Mouse (Mus musculus) granulocyte monocyte progenitor cell, adult 5-6 weeks (primary cell): ENCODE measurements around the gene 4930451I11Rik. TPM values are rescaled to one million over a fixed set of nuclear protein-coding genes. Genes with fewer than 3 reads are reported as not detected.
A peak's percentile ranks its signal among the peaks of the same experiment; 100 is the strongest.

ENCODE experiments used
- ATAC-seq: replicated peaks from 2 replicates; pipeline ENCODE4 v1.8.0; 2016; ENCODE audit warnings: mild to moderate bottlenecking, moderate TSS enrichment, inconsistent platforms; ENCODE audit not compliant: poor library complexity, severe bottlenecking
- total RNA-seq, 2 experiments: library from RNA; stranded (forward) in 1 of 2; stranded (reverse) in 1 of 2; fragments of 200-712, 200-1000 nt in 1 of 2; fragments of >200 nt in 1 of 2; fragmentation: Nextera tagmentation in 1 of 2; gene quantifications; 2 replicates each; pipeline ENCODE4 v1.2.3; 2014 to 2017

4930451I11Rik gene
- not detected in 2 replicates for total RNA-seq (2014; fragmentation: Nextera tagmentation)
- total RNA-seq (2017) = not detected in 2 replicates

DNA sequence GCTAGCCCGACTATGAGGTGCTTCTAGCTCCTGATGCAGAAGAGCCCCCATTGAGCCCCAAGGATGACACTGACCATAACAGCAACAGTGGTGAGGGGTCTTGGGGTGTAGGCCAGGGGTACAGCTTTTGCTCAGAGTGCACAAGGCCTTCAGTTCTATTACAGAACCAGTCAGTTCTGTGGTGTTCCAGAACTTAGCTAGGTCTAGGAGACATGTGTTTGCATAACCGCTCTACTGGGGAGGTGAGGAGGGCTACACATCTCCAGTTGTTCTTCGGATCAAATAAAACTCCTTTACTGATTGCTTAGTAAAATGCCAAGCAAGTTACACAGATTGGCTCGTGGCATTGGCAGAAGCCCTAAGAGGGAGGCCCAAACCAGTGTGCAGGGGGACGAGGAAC, at the start of gene 4930451I11Rik:
4930451I11Rik (minus strand) TSS at position 101 of the 400 bp plus-strand sequence.
- ATAC-seq = no peak

DNA sequence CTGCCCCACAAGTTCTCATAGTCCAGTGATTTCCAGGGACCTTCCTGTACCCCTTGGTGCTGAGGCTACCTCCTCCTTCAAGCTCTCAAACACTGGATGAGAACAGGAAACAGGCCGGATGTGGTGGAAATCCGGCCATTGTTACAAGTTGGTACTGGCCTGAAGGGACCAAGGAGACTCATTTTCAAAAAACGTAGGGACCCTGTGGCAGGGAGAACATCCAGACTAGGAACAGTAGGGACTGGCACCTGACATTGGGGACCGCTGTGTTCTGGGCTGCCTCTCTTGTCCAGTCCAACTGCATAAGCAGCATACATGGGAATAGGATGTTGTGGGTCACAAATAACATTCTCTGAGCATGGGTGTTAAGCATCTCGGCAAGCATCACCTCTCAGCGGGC, 49.6 kb upstream of the 4930451I11Rik start:
- no peak for ATAC-seq

DNA sequence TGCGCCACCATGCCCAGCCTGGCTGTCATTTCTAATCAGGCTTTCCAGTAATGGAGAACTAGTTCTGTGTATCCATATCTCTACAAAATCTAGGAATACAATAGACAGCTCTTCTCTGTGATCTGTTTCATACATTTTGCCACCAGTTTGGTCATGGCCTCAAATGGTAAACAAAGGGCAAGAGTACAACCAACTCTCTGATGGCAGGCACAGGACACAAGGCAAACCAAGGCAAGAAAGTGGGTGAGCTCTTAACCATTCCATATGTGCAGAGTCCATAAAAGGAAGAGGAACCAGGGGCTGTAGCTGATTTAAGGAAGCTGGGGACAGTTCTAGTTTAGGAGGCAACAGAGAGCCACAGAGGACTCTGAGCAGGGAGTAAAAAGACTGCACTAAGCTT, 45.8 kb upstream of the 4930451I11Rik start:
- no peak for ATAC-seq

DNA sequence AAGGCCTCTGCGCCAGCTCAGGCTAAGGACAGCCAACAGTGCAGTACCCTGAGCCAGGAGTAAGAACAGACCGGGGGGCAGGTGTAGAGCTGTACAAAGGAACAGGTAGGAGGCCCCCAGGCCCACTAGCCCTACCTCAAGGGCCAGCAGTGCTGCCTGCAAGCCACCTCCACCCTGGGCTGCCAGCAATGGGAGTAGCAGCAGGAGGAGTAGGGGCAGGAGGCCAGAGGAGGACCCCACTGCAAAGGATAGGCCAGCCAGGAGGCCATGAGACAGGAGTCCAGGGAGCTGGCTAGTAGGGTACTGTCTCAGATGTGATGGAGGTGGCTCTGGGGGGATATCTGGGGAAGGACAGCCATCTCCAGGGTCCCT, 39.1 kb upstream of the 4930451I11Rik start:
- ATAC-seq = no peak

DNA sequence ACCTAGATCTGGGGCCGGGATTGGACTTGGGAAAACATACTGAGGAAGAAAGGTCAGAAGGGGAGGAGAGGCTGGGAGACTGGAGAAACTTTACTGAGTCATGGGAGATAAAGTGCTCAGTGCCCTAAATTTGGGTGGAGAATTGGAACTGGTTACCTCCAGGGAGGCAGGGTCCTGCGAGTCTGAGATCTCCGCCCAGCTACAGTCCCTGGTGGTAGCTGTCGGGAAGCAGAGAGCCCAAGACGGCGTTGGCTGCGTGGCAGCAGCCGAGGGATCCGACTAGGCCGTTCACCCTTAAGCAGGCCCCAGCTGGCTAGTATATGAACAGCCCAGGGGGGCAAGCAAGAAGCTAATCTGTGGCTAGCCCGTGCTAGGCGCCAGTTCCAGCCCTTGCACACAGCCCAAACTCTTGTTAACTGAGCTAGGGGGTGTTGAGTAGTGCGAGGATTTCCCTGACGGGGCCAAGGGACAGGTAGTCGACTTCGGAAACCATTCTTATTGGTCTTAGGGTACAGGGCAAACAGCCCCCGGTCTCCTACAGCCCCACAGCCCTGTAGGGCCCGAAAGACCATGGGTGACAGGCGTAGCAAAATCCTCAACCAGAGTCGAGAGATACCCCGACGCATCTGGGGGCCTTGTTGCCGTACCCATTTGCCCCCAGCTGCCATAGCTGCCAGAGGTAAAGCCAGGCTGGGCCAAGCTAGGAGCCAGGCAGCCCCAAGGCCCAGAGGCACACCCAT, 38.5 kb upstream of the 4930451I11Rik start:
- ATAC-seq = no peak

DNA sequence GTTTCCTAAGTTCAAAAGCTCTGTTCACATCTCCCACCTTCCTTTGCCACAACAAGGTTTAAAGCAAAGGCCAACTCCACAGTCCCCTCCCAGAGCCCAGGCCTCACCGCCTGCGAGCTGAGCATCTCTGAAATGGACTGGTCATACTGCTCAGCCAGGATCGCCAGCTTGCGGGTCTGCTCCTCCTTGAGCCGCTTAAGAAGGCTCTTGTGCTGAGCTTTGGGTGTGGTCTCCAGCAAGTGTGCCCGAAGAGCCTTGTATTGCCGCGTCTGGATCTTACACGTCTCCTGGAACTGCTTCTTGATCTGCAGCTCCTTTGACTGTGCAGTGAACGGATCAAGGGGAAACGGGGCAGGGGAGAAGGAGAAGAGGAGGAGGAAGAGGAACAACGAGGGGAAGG, 36.6 kb upstream of the 4930451I11Rik start:
- ATAC-seq = no peak

DNA sequence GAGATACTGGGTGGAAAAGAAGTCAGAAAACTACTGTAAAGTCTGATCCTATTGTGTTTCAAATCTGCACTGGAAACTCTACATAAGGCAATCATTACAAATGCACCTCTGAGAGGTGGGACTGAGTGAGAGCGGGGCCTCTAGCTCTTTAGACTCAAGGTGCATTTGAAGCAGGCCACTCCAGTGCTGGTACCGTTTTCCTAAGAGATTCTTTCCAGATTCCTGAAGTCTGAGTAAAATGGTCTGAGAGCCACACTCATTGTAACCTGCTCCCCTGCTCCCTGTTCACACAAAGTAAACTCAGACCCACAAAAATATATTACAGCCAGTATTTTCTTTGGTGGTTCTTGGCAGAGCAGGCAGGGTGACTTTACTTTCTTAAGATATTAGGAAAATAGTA, 36.1 kb upstream of the 4930451I11Rik start:
- ATAC-seq = no peak

DNA sequence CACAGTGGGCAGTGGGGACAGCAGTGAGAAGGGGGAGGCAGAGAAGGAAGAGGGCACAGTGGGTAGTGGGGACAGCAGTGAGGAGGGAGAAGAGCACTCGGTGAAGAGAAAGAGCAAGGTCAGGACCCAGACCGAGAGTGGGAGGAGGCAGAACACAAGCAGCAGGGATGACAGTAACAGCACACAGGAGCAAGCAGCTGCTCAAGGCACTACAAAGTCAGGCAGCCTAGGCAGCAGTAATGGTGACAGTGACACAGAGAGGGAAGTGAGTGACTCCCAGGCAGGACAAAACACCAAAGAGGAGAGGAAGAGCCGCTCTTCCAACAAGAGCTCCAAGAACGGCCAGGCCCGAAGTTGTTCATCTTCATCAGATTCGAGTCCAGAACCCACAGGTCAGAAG, 32.4 kb upstream of the 4930451I11Rik start:
- no peak for ATAC-seq

DNA sequence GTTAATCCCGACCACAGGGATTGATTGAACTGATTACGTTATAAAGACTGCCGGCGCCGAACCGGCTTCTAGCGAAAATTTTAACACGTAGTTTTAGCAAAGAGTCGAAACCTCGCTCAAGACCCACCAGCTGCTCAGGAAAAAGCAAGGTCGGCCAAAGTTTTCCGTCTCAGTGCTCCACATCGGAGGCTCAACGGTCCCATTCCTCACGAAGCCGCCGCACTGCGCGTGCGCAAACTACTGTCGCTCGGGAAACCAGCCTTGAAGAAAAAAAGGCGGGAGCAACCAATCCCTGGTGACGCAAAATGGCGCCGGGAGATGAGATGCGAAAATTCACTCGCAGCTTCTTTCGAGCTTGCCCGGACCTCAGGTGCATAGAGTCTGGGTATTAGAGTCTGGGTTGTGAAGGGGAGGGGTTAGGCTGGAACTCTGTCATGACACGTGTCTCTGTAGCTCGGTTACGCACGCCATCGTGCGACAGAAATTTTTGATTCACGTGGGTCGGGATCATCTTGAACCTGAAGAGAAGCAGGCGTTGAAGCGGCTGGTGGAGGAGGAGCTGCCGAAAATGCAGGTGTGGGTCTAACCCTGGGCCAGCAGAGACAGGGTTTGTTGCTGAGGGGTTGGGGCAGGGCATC, 30.8 kb upstream of the 4930451I11Rik start, which contains the start of gene Ino80e:
Ino80e (minus strand) TSS at position 231 of the 638 bp plus-strand sequence.
- ATAC-seq = peak; percentile 43

DNA sequence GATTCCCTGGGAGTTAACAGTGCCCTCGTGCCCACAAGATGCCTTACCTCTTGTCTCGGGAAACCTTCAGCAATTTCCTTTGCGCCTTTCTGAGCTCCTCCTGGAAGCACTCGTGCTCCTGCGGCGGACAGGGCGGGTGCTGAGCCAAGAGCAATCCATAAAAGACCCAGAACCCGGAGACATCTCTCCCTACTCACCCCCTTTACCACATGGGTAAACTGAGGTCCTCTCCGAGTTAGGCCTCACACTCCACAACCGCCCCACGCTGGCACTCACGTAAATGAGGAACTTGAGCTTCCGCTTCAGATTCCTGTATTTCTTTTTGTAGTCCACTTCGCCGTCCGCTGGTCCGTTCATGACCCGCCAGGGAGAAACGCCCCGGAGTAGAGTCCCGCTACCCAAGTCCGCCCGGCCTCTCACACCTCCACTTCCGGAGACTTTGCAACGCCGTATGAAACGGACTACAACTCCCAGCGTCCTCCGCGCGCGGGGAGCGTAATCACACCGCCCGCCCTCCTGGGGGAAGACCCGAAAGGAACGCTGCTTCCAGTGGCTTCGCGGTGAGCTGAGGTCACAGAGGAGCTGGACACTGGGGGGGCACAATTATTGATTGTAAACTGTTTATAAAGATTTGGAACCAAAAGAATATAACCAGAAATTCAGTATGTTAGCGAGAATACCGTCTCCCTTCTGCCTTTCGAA, 30.1 kb upstream of the 4930451I11Rik start, which contains the start of gene Hirip3:
Hirip3 (plus strand) TSS at position 544 of the 702 bp plus-strand sequence.
- peak; percentile 87 for ATAC-seq

DNA sequence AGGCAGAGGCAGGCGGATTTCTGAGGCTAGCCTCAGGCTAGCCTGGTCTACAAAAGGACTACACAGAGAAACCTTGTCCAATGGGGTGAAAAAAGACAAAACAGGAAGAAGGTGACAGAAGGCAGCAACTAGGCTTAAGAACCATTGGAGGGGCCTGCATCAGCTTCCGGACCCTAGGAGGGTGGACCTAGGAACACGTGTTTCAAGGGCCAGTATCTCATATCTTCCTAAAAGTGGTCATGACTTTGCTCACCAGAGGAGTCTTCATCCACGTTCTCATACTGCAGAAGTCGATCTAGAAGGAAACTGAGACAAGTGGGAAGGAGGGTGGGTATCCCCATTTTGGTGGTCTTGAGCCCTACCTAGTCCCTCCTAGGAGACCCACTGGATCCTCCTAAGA, 29.5 kb upstream of the 4930451I11Rik start:
- ATAC-seq = 0 out of 2 replicates have a peak, but pooled peaks have one; percentile 4

DNA sequence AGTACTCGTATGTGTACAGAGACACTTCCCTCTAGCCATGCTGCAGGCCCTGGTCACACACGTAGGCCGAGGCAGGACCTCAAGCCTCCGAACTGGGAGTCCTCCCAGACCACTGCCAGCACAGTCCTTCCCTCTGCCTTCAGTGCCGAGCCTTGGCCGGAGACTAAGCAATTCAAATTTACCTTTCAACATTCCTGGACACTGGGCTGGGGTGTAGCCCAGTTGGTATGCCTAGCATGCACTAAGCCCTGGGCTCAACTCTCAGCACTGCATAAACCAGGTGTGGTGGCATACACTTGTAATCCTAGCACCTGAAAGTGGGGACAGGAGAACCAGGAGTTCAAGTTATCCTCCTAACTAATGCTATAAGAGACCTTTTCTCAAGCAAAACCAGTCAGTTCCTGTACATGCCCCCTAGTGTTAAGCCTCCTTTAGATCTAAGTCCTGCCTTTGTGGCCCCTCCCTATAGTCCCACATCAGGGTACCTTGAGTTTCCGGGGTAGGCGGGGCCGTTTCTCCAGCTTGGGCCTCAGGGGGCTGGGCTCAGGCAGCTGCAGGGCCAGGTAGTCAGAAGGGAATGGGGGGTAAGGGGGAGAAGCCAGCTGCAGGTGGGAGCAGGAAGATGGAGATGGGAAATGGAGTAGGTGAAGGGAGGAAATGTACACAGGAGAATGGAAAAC, 25.4 kb upstream of the 4930451I11Rik start:
- no peak for ATAC-seq

DNA sequence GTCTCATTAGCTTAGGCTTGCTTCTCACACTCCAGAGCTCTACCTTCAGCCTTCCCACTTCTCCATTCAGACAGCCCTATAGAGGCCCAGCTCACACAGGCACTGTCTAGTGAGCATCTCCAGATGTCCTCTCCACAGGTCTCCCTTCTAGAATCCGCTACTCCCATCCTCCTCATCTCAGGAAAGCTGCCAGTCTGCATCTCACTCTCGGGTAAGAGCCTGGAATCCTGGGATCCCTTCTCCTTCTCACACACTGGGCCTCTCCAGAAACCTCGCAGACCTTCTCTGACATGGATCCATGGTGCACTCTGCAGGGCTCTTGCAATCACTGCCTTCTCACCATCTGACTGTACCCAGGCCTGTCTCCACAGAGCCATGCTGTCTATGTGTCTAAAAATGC, 24.2 kb upstream of the 4930451I11Rik start:
- no peak for ATAC-seq

DNA sequence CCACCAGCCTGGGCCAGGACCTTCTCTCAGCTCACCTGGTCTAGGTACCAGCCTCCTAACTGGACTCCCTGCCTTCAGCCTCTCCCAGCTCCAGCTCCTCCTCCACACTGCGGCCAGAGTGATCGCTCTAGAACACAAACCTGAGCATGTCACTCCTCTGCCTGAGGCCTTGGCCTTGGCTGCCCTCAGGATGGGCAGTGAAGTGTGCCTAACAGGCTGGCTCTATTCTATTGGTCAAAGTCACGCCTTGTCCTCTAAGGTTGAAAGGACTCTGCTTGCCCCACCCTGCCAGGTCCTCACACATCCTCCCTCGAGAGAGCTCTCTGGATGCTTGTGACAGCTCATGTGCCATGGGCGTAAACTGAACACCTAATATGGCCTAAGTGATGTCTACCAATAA, 22.0 kb upstream of the 4930451I11Rik start:
- no peak for ATAC-seq

DNA sequence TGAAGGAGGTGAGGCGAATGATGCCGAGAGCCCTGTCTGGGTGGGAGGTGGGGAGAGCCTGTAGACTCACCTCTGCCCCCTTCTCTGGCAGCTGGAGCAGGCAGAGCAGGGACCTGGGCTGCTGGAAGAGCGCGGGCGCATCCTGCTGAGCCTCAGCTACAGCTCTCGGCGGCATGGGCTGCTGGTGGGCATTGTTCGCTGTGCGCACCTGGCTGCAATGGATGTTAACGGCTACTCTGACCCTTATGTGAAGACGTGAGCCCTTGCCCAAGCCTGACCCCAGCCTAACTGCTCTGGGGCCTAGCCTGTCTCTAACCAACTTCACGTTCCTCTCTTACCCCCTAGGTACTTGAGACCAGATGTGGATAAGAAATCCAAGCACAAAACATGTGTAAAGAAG, 19.8 kb upstream of the 4930451I11Rik start:
- no peak for ATAC-seq

DNA sequence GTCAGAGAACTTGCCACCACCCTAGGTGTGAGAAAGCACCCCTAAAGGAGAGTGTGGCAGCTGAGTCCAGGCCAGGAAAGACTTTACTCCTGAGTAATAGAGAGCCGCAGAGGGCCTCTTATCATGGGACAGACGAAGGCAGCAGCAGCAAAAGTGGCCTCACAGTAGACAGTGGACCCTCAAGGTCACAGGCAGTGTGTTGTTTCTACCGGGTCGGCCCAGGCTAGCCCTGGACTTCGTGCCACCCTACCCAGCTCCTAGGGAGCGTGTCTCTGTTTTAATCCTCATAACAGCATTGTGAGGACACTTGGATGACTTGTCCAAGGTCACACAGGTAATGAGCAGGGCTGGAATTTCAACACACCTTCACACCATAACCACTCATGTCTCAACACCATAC, 18.7 kb upstream of the 4930451I11Rik start:
- no peak for ATAC-seq

DNA sequence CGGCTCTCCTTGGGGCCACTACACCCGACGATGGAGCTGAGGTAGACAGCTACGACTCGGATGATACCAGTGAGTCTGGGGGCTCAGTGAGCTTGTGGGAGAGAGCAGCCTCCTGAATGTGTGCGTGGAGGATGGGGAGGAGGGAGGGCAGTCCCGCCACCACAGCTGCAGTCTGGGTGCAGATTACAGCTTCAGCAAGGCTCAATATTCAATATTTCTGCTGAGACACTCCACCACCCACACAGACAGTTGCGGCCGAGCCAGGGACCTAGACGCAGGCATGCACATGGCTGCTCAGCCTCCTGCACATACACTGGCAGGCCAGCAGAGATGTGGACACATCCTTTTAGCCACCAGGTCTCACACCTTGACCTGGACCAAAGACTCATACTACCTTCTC, 17.4 kb upstream of the 4930451I11Rik start:
- no peak for ATAC-seq

DNA sequence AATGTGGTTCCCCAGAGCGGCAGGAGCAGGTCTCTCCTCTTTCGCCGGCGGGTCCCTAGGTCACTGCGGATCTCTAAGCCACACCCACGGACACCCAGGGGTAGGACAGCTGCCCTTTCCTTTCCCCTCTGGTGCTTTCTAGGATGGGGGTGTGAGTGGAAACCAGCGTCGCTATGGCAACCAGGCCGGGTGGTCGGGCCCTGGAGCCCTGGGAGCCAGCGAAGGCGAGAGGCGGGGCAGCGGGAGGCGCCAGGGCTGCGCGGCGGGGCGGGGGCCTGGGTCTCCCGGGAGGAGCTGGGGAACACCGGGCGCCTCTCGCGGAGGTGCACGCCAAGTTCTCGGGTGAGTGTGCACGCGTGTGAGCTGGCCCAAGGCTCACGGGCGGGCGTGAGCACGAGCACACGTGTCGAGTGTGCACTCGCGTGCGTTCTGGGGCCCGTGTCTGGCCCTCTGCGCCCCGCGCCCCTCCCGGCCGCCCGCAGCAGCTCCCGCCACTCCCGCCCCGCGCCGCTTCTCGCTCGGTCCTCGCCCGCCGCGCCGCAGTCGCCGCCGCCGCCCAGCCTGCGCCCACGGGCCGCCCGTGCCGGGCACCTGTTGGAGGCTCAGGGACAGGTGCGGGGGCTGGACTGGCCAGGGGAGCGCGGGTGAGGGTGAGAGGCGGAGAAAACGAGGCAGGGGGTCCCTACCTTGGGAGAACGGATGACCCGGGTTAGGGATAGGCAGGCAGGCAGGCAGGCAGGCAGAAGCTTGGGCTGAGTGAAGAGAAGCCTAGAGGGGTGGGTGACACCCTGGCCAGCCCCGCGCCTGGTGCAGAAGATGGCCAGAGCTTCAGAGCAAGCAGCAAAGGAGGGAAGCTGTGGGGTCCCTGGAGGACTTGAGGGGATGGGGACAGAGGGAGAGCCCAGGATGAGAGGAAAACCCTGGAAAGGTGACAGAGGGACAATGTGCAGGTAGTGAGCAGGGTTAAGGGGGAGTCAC, 16.3 kb upstream of the 4930451I11Rik start:
- ATAC-seq = peak; percentile 26

DNA sequence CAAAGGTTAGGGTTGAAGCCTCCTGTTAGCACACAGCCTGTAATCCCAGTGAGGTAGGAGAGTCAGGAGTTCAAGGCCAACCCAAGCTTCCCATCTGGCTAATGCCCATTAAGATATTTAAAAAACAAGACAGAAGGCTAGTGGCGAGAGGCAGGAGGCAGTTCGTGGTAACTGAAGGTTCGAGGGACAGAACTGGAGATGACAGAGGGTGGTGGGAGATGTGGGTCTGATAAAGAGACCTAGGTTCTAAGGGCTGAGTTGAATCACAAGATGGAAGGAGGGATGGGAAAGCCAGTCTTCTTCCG, 15.6 kb upstream of the 4930451I11Rik start, which contains the start of gene Doc2a:
Doc2a (plus strand) TSS at position 301 of the 305 bp plus-strand sequence.
- ATAC-seq = no peak

DNA sequence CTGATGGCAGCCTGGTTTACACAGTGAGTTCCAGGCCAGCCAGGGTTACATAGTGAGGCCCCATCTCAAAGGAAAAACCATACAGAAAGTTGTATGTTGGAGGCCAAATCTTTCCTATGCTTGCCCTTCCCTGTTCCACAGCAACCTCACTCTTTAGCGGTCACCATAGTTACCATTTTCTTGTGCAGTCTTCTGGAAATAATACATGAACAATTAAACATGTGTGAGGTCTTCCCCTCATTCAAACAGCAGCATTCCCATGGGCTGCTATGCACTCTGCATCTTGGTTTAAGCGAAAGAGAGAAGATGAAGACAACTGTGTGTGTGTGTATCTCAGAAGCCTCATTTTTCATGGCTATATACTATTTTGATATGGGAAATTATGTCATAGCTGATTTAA, 14.1 kb upstream of the 4930451I11Rik start:
- no peak for ATAC-seq
